Mouse (Mus musculus): ENCODE measurements at regions not wholly inside any gene's neighbourhood (a gene's known extent, or its start where the extent isn't known, plus 50 kb on each side); places are given as distances from the start of the nearest gene placed in this dataset.
A peak's percentile ranks its signal among the peaks of the same experiment; 100 is the strongest.
"Not testable (repeated sequence)": the region's sequence is repeated elsewhere in the genome, so short reads cannot be mapped to it uniquely, and the experiment has no call there.

- no peak for DNase-seq (ENCODE audit: extremely low spot score)
Observed at GRCm38 (mm10) chr2:160507371-160507770, 138.3 kb upstream of the Top1 start.

GRCm38 (mm10) chr2:160507816-160508564, 137.7 kb upstream of the Top1 start:
- no peak for DNase-seq (ENCODE audit: extremely low spot score)

- no peak for DNase-seq (ENCODE audit: extremely low spot score)
Observed at GRCm38 (mm10) chr2:160510159-160510558, 135.5 kb upstream of the Top1 start.

GRCm38 (mm10) chr2:160510635-160511421, 134.9 kb upstream of the Top1 start:
- DNase-seq (ENCODE audit: extremely low spot score), result no peak

- DNase-seq (ENCODE audit: extremely low spot score), result no peak
Observed at GRCm38 (mm10) chr2:160515621-160516020, 130.1 kb upstream of the Top1 start.

GRCm38 (mm10) chr2:160516526-160516925, 129.2 kb upstream of the Top1 start:
- no peak for DNase-seq (ENCODE audit: extremely low spot score)

GRCm38 (mm10) chr2:160525301-160526205, 120.1 kb upstream of the Top1 start:
- DNase-seq (ENCODE audit: extremely low spot score), result no peak

- peak; percentile 80 for DNase-seq (ENCODE audit: extremely low spot score)
Observed at GRCm38 (mm10) chr2:160526377-160527125, 119.1 kb upstream of the Top1 start.

GRCm38 (mm10) chr2:160529306-160529705, 116.4 kb upstream of the Top1 start:
- DNase-seq (ENCODE audit: extremely low spot score), result no peak

- DNase-seq (ENCODE audit: extremely low spot score), result no peak
Observed at GRCm38 (mm10) chr2:160530377-160530776, 115.3 kb upstream of the Top1 start.

GRCm38 (mm10) chr2:160537319-160537719, 108.4 kb upstream of the Top1 start:
- DNase-seq (ENCODE audit: extremely low spot score), result peak; percentile 58

GRCm38 (mm10) chr2:160545527-160545926, 100.2 kb upstream of the Top1 start:
- DNase-seq (ENCODE audit: extremely low spot score), result peak; percentile 63

GRCm38 (mm10) chr2:160552121-160552669, 93.5 kb upstream of the Top1 start:
- DNase-seq (ENCODE audit: extremely low spot score), result peak; percentile 45

- DNase-seq (ENCODE audit: extremely low spot score), result no peak
Observed at GRCm38 (mm10) chr2:160561711-160562110, 84.0 kb upstream of the Top1 start.

- no peak for DNase-seq (ENCODE audit: extremely low spot score)
Observed at GRCm38 (mm10) chr2:160567813-160568212, 77.9 kb upstream of the Top1 start.

GRCm38 (mm10) chr2:160569496-160569895, 76.2 kb upstream of the Top1 start:
- no peak for DNase-seq (ENCODE audit: extremely low spot score)

GRCm38 (mm10) chr2:160578384-160579320, 67.0 kb upstream of the Top1 start:
- DNase-seq (ENCODE audit: extremely low spot score), result peak; percentile 79

- no peak for DNase-seq (ENCODE audit: extremely low spot score)
Observed at GRCm38 (mm10) chr2:160580250-160580649, 65.4 kb upstream of the Top1 start.

- DNase-seq (ENCODE audit: extremely low spot score), result no peak
Observed at GRCm38 (mm10) chr2:160581029-160581428, 64.7 kb upstream of the Top1 start.

GRCm38 (mm10) chr2:160583034-160583433, 62.7 kb upstream of the Top1 start:
- DNase-seq (ENCODE audit: extremely low spot score), result not testable (repeated sequence)
